Mouse (Mus musculus) heart, adult 2 months (tissue): ENCODE measurements at regions not wholly inside any gene's neighbourhood (a gene's known extent, or its start where the extent isn't known, plus 50 kb on each side); places are given as distances from the start of the nearest gene placed in this dataset.

Experiments used
- CTCF ChIP-seq: fragments of 200-600 bp; IDR thresholded peaks from 2 replicates; pipeline ENCODE4 v1.8.1; 2022; ENCODE audit warnings: antibody characterized with exemption, mild to moderate bottlenecking, moderate library complexity
- POLR2A ChIP-seq: fragments of 200-500 bp; IDR thresholded peaks from 2 replicates; pipeline ENCODE4 v1.6.1; 2011; ENCODE audit warnings: mild to moderate bottlenecking, low read depth, low read length, control low read depth; ENCODE audit not compliant: insufficient read depth

GRCm38 (mm10) chr2:21126531-21126930 is 78.6 kb downstream of the Enkur start:
- no peak for TF ChIP-seq POLR2A
- TF ChIP-seq CTCF = no peak
